Mouse (Mus musculus): ENCODE results near the gene Pold3. TPM values are rescaled to one million over a fixed set of nuclear protein-coding genes. Genes with fewer than 3 reads are reported as not detected.

Gene Pold3
- polyA plus RNA-seq, 1 experiment from 2014 or later: 44.2 TPM

GRCm38 (mm10) chr7:100051904-100052303 is 69.5 kb downstream of the Pold3 start:
- no peak overlapping the region for H3K4me3 ChIP-seq (ENCODE audit: low read depth, low read length)
- H3K27me3 ChIP-seq (ENCODE audit: control insufficient read depth, insufficient read depth, low read length): no peaks in the 10 kb centered on the region
- H3K9me3 ChIP-seq (ENCODE audit: control insufficient read depth, low read length): no peaks in the 10 kb centered on the region
- H3K27ac ChIP-seq (ENCODE audit: low read depth, low read length): no peak overlapping the region
- no peak overlapping the region for H3K4me2 ChIP-seq (ENCODE audit: low read depth, low read length)
- ATAC-seq (ENCODE audit: low read depth): no peak
- WGBS: 70% methylated on average over 4 of the region's 4 CpGs
- H3K9ac ChIP-seq (replicated peaks; ENCODE audit: low read depth, low read length): no peak overlapping the region
- H3K4me1 ChIP-seq (ENCODE audit: control insufficient read depth, insufficient read depth, low read length): no peaks in the 10 kb centered on the region
- H3K36me3 ChIP-seq (ENCODE audit: control insufficient read depth, insufficient read depth, low read length): no peaks in the 10 kb centered on the region

GRCm38 (mm10) chr7:100046486-100046885 is 74.9 kb downstream of the Pold3 start:
- H3K36me3 ChIP-seq (ENCODE audit: control insufficient read depth, insufficient read depth, low read length): no peaks in the 10 kb centered on the region
- no peak overlapping the region for H3K4me2 ChIP-seq (ENCODE audit: low read depth, low read length)
- no peaks in the 10 kb centered on the region for H3K4me1 ChIP-seq (ENCODE audit: control insufficient read depth, insufficient read depth, low read length)
- ATAC-seq (ENCODE audit: low read depth): no peak
- 70% methylated on average over 2 of the region's 2 CpGs for WGBS
- H3K9ac ChIP-seq (replicated peaks; ENCODE audit: low read depth, low read length): no peak overlapping the region
- no peak overlapping the region for H3K27ac ChIP-seq (ENCODE audit: low read depth, low read length)
- no peaks in the 10 kb centered on the region for H3K27me3 ChIP-seq (ENCODE audit: control insufficient read depth, insufficient read depth, low read length)
- H3K9me3 ChIP-seq (ENCODE audit: control insufficient read depth, low read length): no peaks in the 10 kb centered on the region
- H3K4me3 ChIP-seq (ENCODE audit: low read depth, low read length): no peak overlapping the region

GRCm38 (mm10) chr7:100043605-100044031 is 77.7 kb downstream of the Pold3 start:
- Histone ChIP-seq H3K9me3 (ENCODE audit: control insufficient read depth, low read length) (no peaks in the 10 kb centered on the region), H3K27ac (ENCODE audit: low read depth, low read length) (no peak overlapping the region), H3K4me3 (ENCODE audit: low read depth, low read length) (no peak overlapping the region), H3K27me3 (ENCODE audit: control insufficient read depth, insufficient read depth, low read length) (no peaks in the 10 kb centered on the region), H3K4me1 (ENCODE audit: control insufficient read depth, insufficient read depth, low read length) (no peaks in the 10 kb centered on the region), H3K4me2 (ENCODE audit: low read depth, low read length) (no peak overlapping the region), H3K9ac (replicated peaks; ENCODE audit: low read depth, low read length) (no peak overlapping the region), H3K36me3 (ENCODE audit: control insufficient read depth, insufficient read depth, low read length) (no peaks in the 10 kb centered on the region)
- ATAC-seq (ENCODE audit: low read depth): no peak
- 56% methylated on average over 4 of the region's 4 CpGs for WGBS

- Histone ChIP-seq H3K4me2 (ENCODE audit: low read depth, low read length) (no peak overlapping the region), H3K9ac (replicated peaks; ENCODE audit: low read depth, low read length) (no peak overlapping the region), H3K4me3 (ENCODE audit: low read depth, low read length) (no peak overlapping the region), H3K4me1 (ENCODE audit: control insufficient read depth, insufficient read depth, low read length) (no peaks in the 10 kb centered on the region), H3K27ac (ENCODE audit: low read depth, low read length) (no peak overlapping the region), H3K9me3 (ENCODE audit: control insufficient read depth, low read length) (no peaks in the 10 kb centered on the region), H3K27me3 (ENCODE audit: control insufficient read depth, insufficient read depth, low read length) (no peaks in the 10 kb centered on the region), H3K36me3 (ENCODE audit: control insufficient read depth, insufficient read depth, low read length) (no peaks in the 10 kb centered on the region)
- 89% methylated on average over 5 of the region's 5 CpGs for WGBS
- no peak for ATAC-seq (ENCODE audit: low read depth)
Observed at GRCm38 (mm10) chr7:100043096-100043495, 78.3 kb downstream of the Pold3 start.

GRCm38 (mm10) chr7:100042120-100042519 is 79.2 kb downstream of the Pold3 start:
- H3K9me3 ChIP-seq (ENCODE audit: control insufficient read depth, low read length): no peaks in the 10 kb centered on the region
- no peak overlapping the region for H3K4me3 ChIP-seq (ENCODE audit: low read depth, low read length)
- H3K27ac ChIP-seq (ENCODE audit: low read depth, low read length): no peak overlapping the region
- H3K9ac ChIP-seq (replicated peaks; ENCODE audit: low read depth, low read length): no peak overlapping the region
- H3K36me3 ChIP-seq (ENCODE audit: control insufficient read depth, insufficient read depth, low read length): no peaks in the 10 kb centered on the region
- ATAC-seq (ENCODE audit: low read depth): no peak
- no peaks in the 10 kb centered on the region for H3K4me1 ChIP-seq (ENCODE audit: control insufficient read depth, insufficient read depth, low read length)
- no peaks in the 10 kb centered on the region for H3K27me3 ChIP-seq (ENCODE audit: control insufficient read depth, insufficient read depth, low read length)
- no peak overlapping the region for H3K4me2 ChIP-seq (ENCODE audit: low read depth, low read length)
- WGBS: 17% methylated on average over 31 of the region's 31 CpGs

- no peak overlapping the region for H3K4me2 ChIP-seq (ENCODE audit: low read depth, low read length)
- no peaks in the 10 kb centered on the region for H3K27me3 ChIP-seq (ENCODE audit: control insufficient read depth, insufficient read depth, low read length)
- H3K9me3 ChIP-seq (ENCODE audit: control insufficient read depth, low read length): no peaks in the 10 kb centered on the region
- H3K27ac ChIP-seq (ENCODE audit: low read depth, low read length): no peak overlapping the region
- no peak overlapping the region for H3K4me3 ChIP-seq (ENCODE audit: low read depth, low read length)
- H3K4me1 ChIP-seq (ENCODE audit: control insufficient read depth, insufficient read depth, low read length): no peaks in the 10 kb centered on the region
- H3K36me3 ChIP-seq (ENCODE audit: control insufficient read depth, insufficient read depth, low read length): no peaks in the 10 kb centered on the region
- WGBS: 61% methylated on average over 3 of the region's 3 CpGs
- ATAC-seq (ENCODE audit: low read depth): no peak
- H3K9ac ChIP-seq (replicated peaks; ENCODE audit: low read depth, low read length): no peak overlapping the region
Observed at GRCm38 (mm10) chr7:100036495-100036894, 84.9 kb downstream of the Pold3 start.

- Histone ChIP-seq H3K9ac (replicated peaks; ENCODE audit: low read depth, low read length) (no peak overlapping the region), H3K27ac (ENCODE audit: low read depth, low read length) (no peak overlapping the region), H3K9me3 (ENCODE audit: control insufficient read depth, low read length) (no peaks in the 10 kb centered on the region), H3K4me1 (ENCODE audit: control insufficient read depth, insufficient read depth, low read length) (no peaks in the 10 kb centered on the region), H3K4me2 (ENCODE audit: low read depth, low read length) (no peak overlapping the region), H3K27me3 (ENCODE audit: control insufficient read depth, insufficient read depth, low read length) (no peaks in the 10 kb centered on the region), H3K36me3 (ENCODE audit: control insufficient read depth, insufficient read depth, low read length) (no peaks in the 10 kb centered on the region), H3K4me3 (ENCODE audit: low read depth, low read length) (no peak overlapping the region)
- 72% methylated on average over 7 of the region's 7 CpGs for WGBS
- no peak for ATAC-seq (ENCODE audit: low read depth)
Observed at GRCm38 (mm10) chr7:100036050-100036449, 85.3 kb downstream of the Pold3 start.

- Histone ChIP-seq H3K4me3 (ENCODE audit: low read depth, low read length) (no peak overlapping the region), H3K27me3 (ENCODE audit: control insufficient read depth, insufficient read depth, low read length) (no peaks in the 10 kb centered on the region), H3K4me1 (ENCODE audit: control insufficient read depth, insufficient read depth, low read length) (no peaks in the 10 kb centered on the region), H3K9ac (replicated peaks; ENCODE audit: low read depth, low read length) (no peak overlapping the region), H3K27ac (ENCODE audit: low read depth, low read length) (no peak overlapping the region), H3K9me3 (ENCODE audit: control insufficient read depth, low read length) (no peaks in the 10 kb centered on the region), H3K4me2 (ENCODE audit: low read depth, low read length) (no peak overlapping the region), H3K36me3 (ENCODE audit: control insufficient read depth, insufficient read depth, low read length) (no peaks in the 10 kb centered on the region)
- 53% methylated on average over 11 of the region's 11 CpGs for WGBS
- no peak; the same call in 1 of the 2 replicates for ATAC-seq (ENCODE audit: low read depth)
Observed at GRCm38 (mm10) chr7:100034815-100035463, 86.4 kb downstream of the Pold3 start.

GRCm38 (mm10) chr7:100033672-100034071 is 87.7 kb downstream of the Pold3 start:
- no peak for ATAC-seq (ENCODE audit: low read depth)

More at GRCm38 (mm10) chr7:100033672-100034071, 87.7 kb downstream of the Pold3 start:
- H3K4me1 ChIP-seq (ENCODE audit: control insufficient read depth, insufficient read depth, low read length): no peaks in the 10 kb centered on the region
- H3K36me3 ChIP-seq (ENCODE audit: control insufficient read depth, insufficient read depth, low read length): no peaks in the 10 kb centered on the region
- WGBS: 69% methylated on average over 5 of the region's 5 CpGs
- no peak overlapping the region for H3K9ac ChIP-seq (replicated peaks; ENCODE audit: low read depth, low read length)
- no peaks in the 10 kb centered on the region for H3K9me3 ChIP-seq (ENCODE audit: control insufficient read depth, low read length)
- no peak overlapping the region for H3K4me2 ChIP-seq (ENCODE audit: low read depth, low read length)
- H3K27ac ChIP-seq (ENCODE audit: low read depth, low read length): no peak overlapping the region
- H3K4me3 ChIP-seq (ENCODE audit: low read depth, low read length): no peak overlapping the region
- no peaks in the 10 kb centered on the region for H3K27me3 ChIP-seq (ENCODE audit: control insufficient read depth, insufficient read depth, low read length)

Measured in neural tube, embryonic 14.5 days (tissue).